Mouse (Mus musculus) embryonic facial prominence, embryonic 12.5 days (tissue): Measurements from ENCODE around the gene Brinp1. TPM values are rescaled to one million over a fixed set of nuclear protein-coding genes. Genes with fewer than 3 reads are reported as not detected.

Source experiments
- ATAC-seq: fragments of 200-750 bp; cut with Nextera tagmentation; 2 replicates; pipeline ENCODE4 v1.8.0; 2017; ENCODE audit not compliant: insufficient number of reproducible peaks, insufficient read depth, low FRiP score, low TSS enrichment
- H3K27ac ChIP-seq: fragments of 300-500 bp; sonication (generic); 2 replicates; pipeline ENCODE4 v1.5.1; 2016; ENCODE audit warnings: mild to moderate bottlenecking
- H3K27me3 ChIP-seq: fragments of 300-500 bp; sonication (generic); 2 replicates; pipeline ENCODE4 v1.6.1; 2016; ENCODE audit warnings: mild to moderate bottlenecking, moderate library complexity
- H3K36me3 ChIP-seq: fragments of 300-500 bp; sonication (generic); 2 replicates; pipeline ENCODE4 v1.6.1; 2016; ENCODE audit warnings: mild to moderate bottlenecking
- H3K4me1 ChIP-seq: fragments of 300-500 bp; sonication (generic); 2 replicates; pipeline ENCODE4 v1.6.1; 2016
- H3K4me2 ChIP-seq: fragments of 300-500 bp; sonication (generic); replicated peaks from 2 replicates; pipeline ENCODE4 v1.6.1; 2016; ENCODE audit warnings: mild to moderate bottlenecking, moderate library complexity
- H3K4me3 ChIP-seq: fragments of 300-500 bp; sonication (generic); 2 replicates; pipeline ENCODE4 v1.5.1; 2016; ENCODE audit warnings: mild to moderate bottlenecking
- H3K9ac ChIP-seq: fragments of 300-500 bp; sonication (generic); 2 replicates; pipeline ENCODE4 v1.6.1; 2016; ENCODE audit warnings: mild to moderate bottlenecking, moderate library complexity
- H3K9me3 ChIP-seq: fragments of 300-500 bp; sonication (generic); 2 replicates; pipeline ENCODE4 v1.6.1; 2016; ENCODE audit warnings: mild to moderate bottlenecking, moderate library complexity
- WGBS: fragments of 180-500 bp; shearing (Covaris S2); methylation state at CpG from one replicate; pipeline ENCODE4 v1.1.7; 2016; 5-methylcytosine and 5-hydroxymethylcytosine counted together
- polyA plus RNA-seq: library from polyadenylated mRNA; unstranded; fragments of >200 nt; fragmentation: Nextera tagmentation; extraction: Ambion mirVana; gene quantifications from 2 replicates; pipeline ENCODE4 v1.2.1, GENCODE M21; 2016

Gene Brinp1
- 10.1 and 11.9 TPM in 2 replicates for polyA plus RNA-seq

GRCm38 (mm10) chr4:68954322-68954901 is at the start of gene Brinp1:
Gene Brinp1, minus strand, starts transcription at chr4:68954397.
- Histone ChIP-seq H3K4me3 (peak within 1 kb of the TSS; percentile 55), H3K4me1 (no peaks in the 10 kb centered on the region), H3K9ac (peak within 1 kb of the TSS; percentile 43; the same call in 1 of the 2 replicates), H3K4me2 (peak within 1 kb of the TSS; percentile 93), H3K9me3 (no peaks in the 10 kb centered on the region), H3K27me3 (peaks cover 10% of the 10 kb centered on the region), H3K27ac (no peak within 1 kb of the TSS), H3K36me3 (no peaks in the 10 kb centered on the region)
- peak; percentile 90 for ATAC-seq
- 1% methylated on average over 32 of the region's 33 CpGs for WGBS

- Histone ChIP-seq H3K27me3 (peaks cover 10% of the 10 kb centered on the region), H3K9me3 (no peaks in the 10 kb centered on the region), H3K4me3 (no peak overlapping the region), H3K9ac (no peak overlapping the region), H3K4me1 (no peaks in the 10 kb centered on the region), H3K27ac (no peak overlapping the region), H3K4me2 (no peak overlapping the region), H3K36me3 (no peaks in the 10 kb centered on the region)
- no peak for ATAC-seq
- WGBS, result 74% methylated on average over 2 of the region's 2 CpGs
These were observed 3.1 kb upstream of the Brinp1 start for GRCm38 (mm10) chr4:68957265-68957664.

- H3K27me3 ChIP-seq, result peaks cover 10% of the 10 kb centered on the region
- no peak for ATAC-seq
- no peaks in the 10 kb centered on the region for H3K9me3 ChIP-seq
- H3K36me3 ChIP-seq, result no peaks in the 10 kb centered on the region
- no peak overlapping the region for H3K4me3 ChIP-seq
- no peak overlapping the region for H3K9ac ChIP-seq
- H3K4me1 ChIP-seq, result no peaks in the 10 kb centered on the region
- H3K4me2 ChIP-seq, result no peak overlapping the region
- no peak overlapping the region for H3K27ac ChIP-seq
- WGBS, result 4% methylated on average over 4 of the region's 4 CpGs
These were observed 1.4 kb upstream of the Brinp1 start for GRCm38 (mm10) chr4:68955621-68956020.

- H3K9ac ChIP-seq, result peak overlapping the region; percentile 43; the same call in 1 of the 2 replicates
- no peaks in the 10 kb centered on the region for H3K9me3 ChIP-seq
- H3K36me3 ChIP-seq, result no peaks in the 10 kb centered on the region
- H3K27me3 ChIP-seq, result peaks cover 10% of the 10 kb centered on the region
- no peaks in the 10 kb centered on the region for H3K4me1 ChIP-seq
- H3K4me2 ChIP-seq, result peak overlapping the region; percentile 93
- H3K27ac ChIP-seq, result no peak overlapping the region
- peak; percentile 49; the same call in 1 of the 2 replicates for ATAC-seq
- WGBS, result under 1% methylated on average over 40 of the region's 40 CpGs
- H3K4me3 ChIP-seq, result peak overlapping the region; percentile 55
These were observed 403 bp downstream of the Brinp1 start for GRCm38 (mm10) chr4:68953667-68954321.

- Histone ChIP-seq H3K27me3 (peaks cover 10% of the 10 kb centered on the region), H3K9me3 (no peaks in the 10 kb centered on the region), H3K4me2 (peak overlapping the region; percentile 93), H3K27ac (no peak overlapping the region), H3K4me1 (no peaks in the 10 kb centered on the region), H3K36me3 (no peaks in the 10 kb centered on the region), H3K9ac (0 out of 2 replicates have a peak overlapping the region, but pooled peaks have one; percentile 38), H3K4me3 (peak overlapping the region; percentile 55)
- no peak for ATAC-seq
- WGBS, result 17% methylated on average over 8 of the region's 8 CpGs
These were observed 1.1 kb downstream of the Brinp1 start for GRCm38 (mm10) chr4:68953131-68953551.

GRCm38 (mm10) chr4:68950556-68950955 is 3.6 kb downstream of the Brinp1 start:
- no peak overlapping the region for H3K9ac ChIP-seq
- ATAC-seq, result no peak
- H3K36me3 ChIP-seq, result no peaks in the 10 kb centered on the region
- H3K9me3 ChIP-seq, result no peaks in the 10 kb centered on the region
- H3K4me2 ChIP-seq, result no peak overlapping the region
- WGBS, result 4% methylated on average over 2 of the region's 2 CpGs
- H3K4me1 ChIP-seq, result no peaks in the 10 kb centered on the region
- H3K27ac ChIP-seq, result no peak overlapping the region
- peaks cover 10% of the 10 kb centered on the region for H3K27me3 ChIP-seq
- no peak overlapping the region for H3K4me3 ChIP-seq

- Histone ChIP-seq H3K4me1 (no peaks in the 10 kb centered on the region), H3K9me3 (no peaks in the 10 kb centered on the region), H3K27ac (no peak overlapping the region), H3K4me2 (no peak overlapping the region), H3K4me3 (no peak overlapping the region), H3K27me3 (no peaks in the 10 kb centered on the region), H3K9ac (no peak overlapping the region), H3K36me3 (no peaks in the 10 kb centered on the region)
- no peak for ATAC-seq
- WGBS, result 82% methylated on average over 2 of the region's 2 CpGs
These were observed 11.3 kb downstream of the Brinp1 start for GRCm38 (mm10) chr4:68942938-68943337.

- no peak overlapping the region for H3K9ac ChIP-seq
- no peaks in the 10 kb centered on the region for H3K36me3 ChIP-seq
- H3K27me3 ChIP-seq, result no peaks in the 10 kb centered on the region
- no peaks in the 10 kb centered on the region for H3K4me1 ChIP-seq
- ATAC-seq, result no peak
- WGBS, result 62% methylated on average over 3 of the region's 3 CpGs
- H3K9me3 ChIP-seq, result no peaks in the 10 kb centered on the region
- H3K4me3 ChIP-seq, result no peak overlapping the region
- H3K27ac ChIP-seq, result no peak overlapping the region
- no peak overlapping the region for H3K4me2 ChIP-seq
These were observed 24.2 kb downstream of the Brinp1 start for GRCm38 (mm10) chr4:68930022-68930421.

- no peak overlapping the region for H3K9ac ChIP-seq
- H3K27me3 ChIP-seq, result no peaks in the 10 kb centered on the region
- no peak for ATAC-seq
- no peak overlapping the region for H3K4me3 ChIP-seq
- no peaks in the 10 kb centered on the region for H3K9me3 ChIP-seq
- H3K36me3 ChIP-seq, result no peaks in the 10 kb centered on the region
- WGBS, result 63% methylated on average over 2 of the region's 2 CpGs
- H3K4me2 ChIP-seq, result no peak overlapping the region
- no peaks in the 10 kb centered on the region for H3K4me1 ChIP-seq
- no peak overlapping the region for H3K27ac ChIP-seq
These were observed 28.1 kb downstream of the Brinp1 start for GRCm38 (mm10) chr4:68926091-68926490.

GRCm38 (mm10) chr4:68922944-68923343 is 31.3 kb downstream of the Brinp1 start:
- ATAC-seq, result no peak
- H3K36me3 ChIP-seq, result no peaks in the 10 kb centered on the region
- 70% methylated on average over 1 of the region's 1 CpGs for WGBS
- H3K4me1 ChIP-seq, result no peaks in the 10 kb centered on the region
- no peak overlapping the region for H3K4me2 ChIP-seq
- no peaks in the 10 kb centered on the region for H3K9me3 ChIP-seq
- H3K27ac ChIP-seq, result no peak overlapping the region
- no peak overlapping the region for H3K9ac ChIP-seq
- H3K4me3 ChIP-seq, result no peak overlapping the region
- H3K27me3 ChIP-seq, result no peaks in the 10 kb centered on the region

- H3K9ac ChIP-seq, result no peak overlapping the region
- no peak overlapping the region for H3K4me3 ChIP-seq
- no peaks in the 10 kb centered on the region for H3K9me3 ChIP-seq
- 71% methylated on average over 1 of the region's 1 CpGs for WGBS
- H3K4me2 ChIP-seq, result no peak overlapping the region
- H3K36me3 ChIP-seq, result no peaks in the 10 kb centered on the region
- no peak for ATAC-seq
- no peak overlapping the region for H3K27ac ChIP-seq
- H3K27me3 ChIP-seq, result no peaks in the 10 kb centered on the region
- no peaks in the 10 kb centered on the region for H3K4me1 ChIP-seq
These were observed 31.7 kb downstream of the Brinp1 start for GRCm38 (mm10) chr4:68922504-68922903.

GRCm38 (mm10) chr4:68920127-68920526 is 34.1 kb downstream of the Brinp1 start:
- no peaks in the 10 kb centered on the region for H3K9me3 ChIP-seq
- H3K27me3 ChIP-seq, result no peaks in the 10 kb centered on the region
- 71% methylated on average over 3 of the region's 3 CpGs for WGBS
- ATAC-seq, result 0 out of 2 replicates have a peak, but pooled peaks have one; percentile 22
- H3K4me2 ChIP-seq, result no peak overlapping the region
- H3K9ac ChIP-seq, result no peak overlapping the region
- H3K4me1 ChIP-seq, result no peaks in the 10 kb centered on the region
- no peak overlapping the region for H3K27ac ChIP-seq
- no peaks in the 10 kb centered on the region for H3K36me3 ChIP-seq
- H3K4me3 ChIP-seq, result no peak overlapping the region
